Mouse (Mus musculus): Measurements from ENCODE around the gene Rnf216.

DNA sequence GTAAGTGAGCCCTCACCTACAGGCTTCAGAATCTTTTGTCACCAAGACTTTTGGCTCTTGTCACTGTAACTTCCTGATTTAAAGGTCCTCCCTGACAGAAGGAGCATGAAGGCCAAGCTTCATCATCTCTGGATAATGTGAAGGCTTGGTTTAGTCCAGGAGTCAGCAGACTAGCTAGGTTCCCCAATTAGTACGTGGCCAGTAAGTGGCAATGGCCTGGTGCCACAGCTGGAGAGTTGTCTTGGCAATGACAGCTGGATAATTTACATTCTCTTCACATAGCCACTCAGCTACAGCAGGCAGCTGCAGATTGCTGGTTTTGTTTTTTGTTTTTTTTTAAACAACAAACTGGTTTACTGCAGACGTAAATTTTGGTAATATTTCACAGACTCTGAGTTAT, 47.6 kb downstream of the Rnf216 start:
- TF ChIP-seq CTCF (IDR thresholded peaks at IDR 0.05; ENCODE audit: control insufficient read depth, insufficient read depth, insufficient read length), result no peak
- no peak for TF ChIP-seq FOSL1 (IDR thresholded peaks at IDR 0.05; ENCODE audit: insufficient read depth, low read length, poor library complexity, severe bottlenecking)
- TF ChIP-seq MYOD1 (IDR thresholded peaks at IDR 0.05; ENCODE audit: control insufficient read depth, insufficient read length, low read depth), result no peak
- TF ChIP-seq CEBPB (IDR thresholded peaks at IDR 0.05; ENCODE audit: low read depth), result no peak
- TF ChIP-seq MYOG (IDR thresholded peaks at IDR 0.05; ENCODE audit: control insufficient read depth, extremely low read depth, insufficient read length), result no peak
- TF ChIP-seq USF1 (IDR thresholded peaks at IDR 0.05; ENCODE audit: low read depth), result no peak

Data from C2C12 (cell line).